Mouse (Mus musculus): ENCODE measurements around the gene Il9r.

The Il9r gene

GRCm38 (mm10) chr11:32157791-32158594 is 42.1 kb downstream of the Il9r start:
- no peak for DNase-seq (ENCODE audit: low spot score)

- DNase-seq (ENCODE audit: low spot score), result no peak
These were observed 43.0 kb downstream of the Il9r start for GRCm38 (mm10) chr11:32156854-32157630.

- no peak for DNase-seq (ENCODE audit: low spot score)
These were observed 46.9 kb downstream of the Il9r start for GRCm38 (mm10) chr11:32153216-32153615.

GRCm38 (mm10) chr11:32152814-32153213 is 47.3 kb downstream of the Il9r start:
- DNase-seq (ENCODE audit: low spot score), result no peak

- no peak for DNase-seq (ENCODE audit: low spot score)
These were observed 48.8 kb downstream of the Il9r start for GRCm38 (mm10) chr11:32151243-32151642.

- no peak for DNase-seq (ENCODE audit: low spot score)
These were observed 50.5 kb downstream of the Il9r start for GRCm38 (mm10) chr11:32149605-32150004.

- no peak for DNase-seq (ENCODE audit: low spot score)
These were observed 57.3 kb downstream of the Il9r start for GRCm38 (mm10) chr11:32142771-32143170.

- no peak for DNase-seq (ENCODE audit: low spot score)
These were observed 58.2 kb downstream of the Il9r start for GRCm38 (mm10) chr11:32141627-32142586.

GRCm38 (mm10) chr11:32141034-32141433 is 59.0 kb downstream of the Il9r start:
- peak; percentile 40 for DNase-seq (ENCODE audit: low spot score)

- no peak for DNase-seq (ENCODE audit: low spot score)
These were observed 60.5 kb downstream of the Il9r start for GRCm38 (mm10) chr11:32139528-32139961.

- no peak for DNase-seq (ENCODE audit: low spot score)
These were observed 61.5 kb downstream of the Il9r start for GRCm38 (mm10) chr11:32138614-32138964.

- DNase-seq (ENCODE audit: low spot score), result no peak
These were observed 62.1 kb downstream of the Il9r start for GRCm38 (mm10) chr11:32137719-32138613.

Measured in testis, postnatal 14 days (tissue).